9 mouse cellular contexts compared by ENCODE assay signal in genomic region chr6:140465946-140466646, GRCm38 (mm10). TPM values are rescaled to one million over a fixed set of nuclear protein-coding genes. Genes with fewer than 3 reads are reported as not detected.
DNase-seq lines count a peak whose midpoint lies in the region; ATAC-seq and TF ChIP-seq lines count a peak whose summit lies in the region.
"Had no signal": no experiment of that assay in that cellular context is flagged by ENCODE, and none has a peak within 500 bp of the region (broad histone marks: within the 10 kb centered on the region; RNA-seq: fewer than 3 reads in every experiment).

No protein-coding gene starts in this region.

- DNase-seq in thymus, postnatal 0 days (ENCODE audit: low spot score): peak; percentile 56
- no peak for DNase-seq in thymus, postnatal 10 days (ENCODE audit: low spot score in 2 of 2)
- DNase-seq in stomach, postnatal 0 days (ENCODE audit: low spot score): peak; percentile 83
- no peak for DNase-seq in layer of hippocampus, adult 9-10 months (ENCODE audit: low spot score)
- no peak for DNase-seq in Muller cell, postnatal 12 days (ENCODE audit: inconsistent ontology term)
- no peak for DNase-seq in left cerebral cortex, adult 8-10 months (ENCODE audit: low spot score in 2 of 2)
- DNase-seq: right cerebral cortex, postnatal 4 days had no signal

- peaks cover 17% of the 10 kb centered on the region for H3K4me1 ChIP-seq in embryonic fibroblast, embryonic 13.5 days (ENCODE audit: control insufficient read depth, insufficient read depth, low read length)
- peaks cover 6% of the 10 kb centered on the region for H3K4me1 ChIP-seq in limb, embryonic 15.5 days
- H3K4me1 ChIP-seq in stomach, postnatal 0 days (replicated peaks; ENCODE audit: control insufficient read depth, insufficient read depth): no peaks in the 10 kb centered on the region

- ATAC-seq in limb, embryonic 15.5 days (ENCODE audit: insufficient number of reproducible peaks, low FRiP score, low TSS enrichment, low read depth): peak; percentile 40; the same call in 1 of the 2 replicates
- ATAC-seq in stomach, postnatal 0 days (ENCODE audit: low FRiP score, low TSS enrichment): peak; percentile 97

- no peak for TF ChIP-seq POLR2A in embryonic fibroblast, embryonic 13.5 days (IDR thresholded peaks at IDR 0.05; ENCODE audit: low read depth, low read length)

- H3K9ac ChIP-seq in limb, embryonic 15.5 days: no peak overlapping the region
- H3K9ac ChIP-seq in stomach, postnatal 0 days (ENCODE audit: low read length): no peak overlapping the region

- 57% methylated on average over 9 of the region's 9 CpGs for WGBS in limb, embryonic 15.5 days
- 60% methylated on average over 9 of the region's 9 CpGs for WGBS in stomach, postnatal 0 days

- TF ChIP-seq EP300 in stomach, postnatal 0 days (optimal IDR thresholded peaks at IDR 0.05): no peak

- H3K36me3 ChIP-seq in limb, embryonic 15.5 days: no peaks in the 10 kb centered on the region
- H3K36me3 ChIP-seq in stomach, postnatal 0 days (ENCODE audit: control insufficient read depth, insufficient read depth, low read length): no peaks in the 10 kb centered on the region

- H3K4me3 ChIP-seq in embryonic fibroblast, embryonic 13.5 days (ENCODE audit: insufficient read depth, low read length): no peak overlapping the region
- no peak overlapping the region for H3K4me3 ChIP-seq in limb, embryonic 15.5 days
- H3K4me3 ChIP-seq in stomach, postnatal 0 days (ENCODE audit: low read depth, low read length): no peak overlapping the region

- H3K27ac ChIP-seq in embryonic fibroblast, embryonic 13.5 days (ENCODE audit: insufficient read depth, low read length): peak overlapping the region; percentile 44; the same call in 1 of the 2 replicates
- H3K27ac ChIP-seq in limb, embryonic 15.5 days: no peak overlapping the region
- H3K27ac ChIP-seq in stomach, postnatal 0 days (replicated peaks): peak overlapping the region; percentile 73

- TF ChIP-seq CTCF in embryonic fibroblast, embryonic 13.5 days (IDR thresholded peaks at IDR 0.05; ENCODE audit: borderline replicate concordance, insufficient read depth, low read length): peak; percentile 30; the same call in 1 of the 2 replicates
- peak; percentile 59 for TF ChIP-seq CTCF in stomach, postnatal 0 days (IDR thresholded peaks at IDR 0.05; ENCODE audit: low read depth)

- H3K9me3 ChIP-seq in limb, embryonic 15.5 days: no peaks in the 10 kb centered on the region
- H3K9me3 ChIP-seq in stomach, postnatal 0 days (ENCODE audit: control insufficient read depth, low read length): no peaks in the 10 kb centered on the region

- no peak overlapping the region for H3K4me2 ChIP-seq in limb, embryonic 15.5 days
- H3K4me2 ChIP-seq in stomach, postnatal 0 days (replicated peaks; ENCODE audit: low read depth): no peak overlapping the region

- no peaks in the 10 kb centered on the region for H3K27me3 ChIP-seq in limb, embryonic 15.5 days
- no peaks in the 10 kb centered on the region for H3K27me3 ChIP-seq in stomach, postnatal 0 days (ENCODE audit: control insufficient read depth, insufficient read depth, low read length)

RNA-seq across cellular contexts. Expression of gene Plekha5, which starts 42.2 kb away (rescaled TPM):
- 26.6 and 29.8 TPM in 2 replicates for polyA plus RNA-seq in thymus, postnatal 0 days (2015; fragmentation: Nextera tagmentation; extraction: Ambion mirVana)
- polyA plus RNA-seq in embryonic fibroblast, embryonic 13.5 days (2011; ENCODE audit: insufficient read length, low read depth, missing spikeins): 53.1 and 55.7 TPM in 2 replicates
- polyA plus RNA-seq in limb, embryonic 15.5 days (2015; fragmentation: Nextera tagmentation; extraction: Ambion mirVana): 44.7 and 47.2 TPM in 2 replicates
- 23.1 and 24.2 TPM in 2 replicates for polyA plus RNA-seq in stomach, postnatal 0 days (2015; fragmentation: Nextera tagmentation; extraction: Ambion mirVana)
- 100 to 1,000 TPM; 124 to 132 (median 127) TPM for total RNA-seq in left cerebral cortex, adult 8-10 months (2022)

Comparison
In these comparisons a context has a peak if more than half of its experiments do, and no peak if none do; other contexts are left out.
1. DNase-seq: peak in thymus, postnatal 0 days (single experiment) and stomach, postnatal 0 days (single experiment); none in thymus, postnatal 10 days (0 of 2), layer of hippocampus, adult 9-10 months (single experiment), Muller cell, postnatal 12 days (single experiment) and left cerebral cortex, adult 8-10 months (0 of 2).